Mouse (Mus musculus) forebrain, embryonic 14.5 days (tissue): ENCODE data around the gene Tdpoz1. TPM values are rescaled to one million over a fixed set of nuclear protein-coding genes. Genes with fewer than 3 reads are reported as not detected.

Experiments
- polyA plus RNA-seq: library from polyadenylated mRNA; unstranded; fragments of >200 nt; fragmentation: Nextera tagmentation; extraction: Ambion mirVana; gene quantifications from 2 replicates; pipeline ENCODE4 v1.2.1, GENCODE M21; 2014

The Tdpoz1 gene
- polyA plus RNA-seq, 1 experiment from 2014 or later, result not detected

Other genes with a start within 250 kb of the Tdpoz1 start
- 0.32 and 0.52 TPM in 2 replicates for gene Tchh, start 234.0 kb downstream of the Tdpoz1 start, polyA plus RNA-seq
- gene Tchhl1, start 207.6 kb downstream of the Tdpoz1 start, polyA plus RNA-seq, result not detected in 2 replicates
- gene S100a11, start 155.8 kb downstream of the Tdpoz1 start, polyA plus RNA-seq, result 140 and 148 TPM in 2 replicates
- gene S100a10, start 121.2 kb downstream of the Tdpoz1 start, polyA plus RNA-seq, result 121 and 131 TPM in 2 replicates
- not detected in 2 replicates for gene Tdpoz2, start 23.6 kb downstream of the Tdpoz1 start, polyA plus RNA-seq
- not detected in 2 replicates for gene Gm37596, start 16.8 kb upstream of the Tdpoz1 start, polyA plus RNA-seq
- gene Gm5773, start 96.7 kb upstream of the Tdpoz1 start, polyA plus RNA-seq, result not detected in 2 replicates
- not detected in 2 replicates for gene Tdpoz4, start 120.1 kb upstream of the Tdpoz1 start, polyA plus RNA-seq
- not detected in 2 replicates for gene Tdpoz3, start 149.7 kb upstream of the Tdpoz1 start, polyA plus RNA-seq